Mouse (Mus musculus) retina, adult 2 months (tissue): ENCODE measurements around the gene Ssxb3.
"Not testable (repeated sequence)": the region's sequence is repeated elsewhere in the genome, so short reads cannot be mapped to it uniquely, and the experiment has no call there.

Source experiments
- DNase-seq: peaks from one replicate; pipeline ENCODE4 v3.0.0-alpha.2; 2012; ENCODE audit warnings: low read depth, low spot score

The Ssxb3 gene

GRCm38 (mm10) chrX:8591716-8592115 is at the start of gene Ssxb3:
Ssxb3 (minus strand) TSS chrX:8591816.
- DNase-seq = not testable (repeated sequence)

DNA sequence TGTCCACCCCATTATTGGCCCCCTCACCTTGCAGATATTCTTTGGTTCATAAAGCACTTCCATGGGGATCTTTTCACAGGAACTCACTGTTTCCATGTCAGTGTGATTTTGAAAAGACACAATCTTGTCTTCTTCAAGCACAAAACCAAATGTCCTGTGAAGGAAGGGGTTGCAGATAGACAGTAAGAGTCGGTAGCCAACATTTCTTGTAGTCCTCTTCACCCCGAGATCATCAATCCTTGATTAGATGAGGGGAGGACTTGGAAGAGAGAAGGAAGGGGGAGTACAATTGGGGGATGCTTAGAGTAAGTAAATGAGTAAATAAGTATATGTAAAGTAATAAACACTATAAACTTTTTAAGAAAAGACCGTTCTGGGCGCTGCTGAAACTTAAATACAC is 43.5 kb downstream of the Ssxb3 start, which contains the start of gene Ssxb6:
Ssxb6 (minus strand) TSS at position 101 of the 400 bp plus-strand sequence.
- not testable (repeated sequence) for DNase-seq
